Comparison of ENCODE assay signal across 22 mouse cellular contexts in the genomic region with DNA sequence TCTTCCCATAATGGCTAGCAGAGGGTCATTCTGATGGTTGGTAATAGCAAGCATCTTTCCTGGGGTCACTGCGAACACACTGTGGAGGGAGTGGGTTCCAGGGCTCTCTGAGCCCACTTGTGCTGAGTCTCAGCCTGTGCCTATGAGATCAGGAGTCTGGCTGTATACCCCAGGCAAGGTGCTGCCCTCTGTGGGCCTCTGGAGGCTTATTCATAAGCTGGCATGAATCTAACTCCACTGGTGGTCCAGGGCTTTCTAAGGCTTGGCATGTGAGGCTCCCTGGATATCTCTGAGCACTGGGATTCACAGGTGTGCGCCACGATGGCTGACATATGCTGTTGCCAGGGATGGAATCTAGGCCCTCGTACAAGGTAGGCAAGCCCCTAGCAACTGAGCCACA. TPM values are rescaled to one million over a fixed set of nuclear protein-coding genes. Genes with fewer than 3 reads are reported as not detected.
A peak's percentile ranks its signal among the peaks of the same experiment; 100 is the strongest.
DNase-seq lines count a peak whose midpoint lies in the region; ATAC-seq and TF ChIP-seq lines count a peak whose summit lies in the region.
"Had no signal": no experiment of that assay in that cellular context is flagged by ENCODE, and none has a peak within 500 bp of the region (broad histone marks: within the 10 kb centered on the region; RNA-seq: fewer than 3 reads in every experiment).

No protein-coding gene starts in this region.

- no peak overlapping the region for H3K9ac ChIP-seq in stomach, postnatal 0 days (ENCODE audit: low read length)
- H3K9ac ChIP-seq: embryonic facial prominence, embryonic 12.5 days; forebrain, embryonic 13.5 days; forebrain, embryonic 15.5 days; forebrain, postnatal 0 days had no signal

- no peak overlapping the region for H3K4me2 ChIP-seq in stomach, postnatal 0 days (replicated peaks; ENCODE audit: low read depth)
- H3K4me2 ChIP-seq: embryonic facial prominence, embryonic 12.5 days; forebrain, embryonic 13.5 days; forebrain, embryonic 15.5 days had no signal

- no peak for ATAC-seq in stomach, postnatal 0 days (ENCODE audit: low FRiP score, low TSS enrichment)
- ATAC-seq: activated CD4-positive, CD25-positive, alpha-beta regulatory T cell, adult 4 months; forebrain, embryonic 13.5 days; forebrain, embryonic 15.5 days; forebrain, postnatal 0 days; Patski had no signal

- H3K27ac ChIP-seq in gastrocnemius, adult 2 months: no peak overlapping the region
- no peak overlapping the region for H3K27ac ChIP-seq in layer of hippocampus, adult 2 months
- H3K27ac ChIP-seq in stomach, postnatal 0 days (replicated peaks): no peak overlapping the region
- H3K27ac ChIP-seq: embryonic facial prominence, embryonic 10.5 days; embryonic facial prominence, embryonic 12.5 days; forebrain, embryonic 13.5 days; forebrain, embryonic 15.5 days had no signal

- no peak for TF ChIP-seq EP300 in stomach, postnatal 0 days (optimal IDR thresholded peaks at IDR 0.05)

- 75% methylated on average over 4 of the region's 4 CpGs for whole genome bisulfite sequencing in stomach, postnatal 0 days

- H3K27me3 ChIP-seq in stomach, postnatal 0 days (ENCODE audit: control insufficient read depth, insufficient read depth, low read length): no peaks in the 10 kb centered on the region
- H3K27me3 ChIP-seq: embryonic facial prominence, embryonic 12.5 days; forebrain, embryonic 13.5 days; forebrain, embryonic 15.5 days; Patski had no signal

- peak; percentile 16; the same call in 1 of the 2 replicates for TF ChIP-seq CTCF in gastrocnemius, adult 2 months (IDR thresholded peaks at IDR 0.05)
- peak; percentile 52 for TF ChIP-seq CTCF in layer of hippocampus, adult 2 months (conservative IDR thresholded peaks at IDR 0.05)
- TF ChIP-seq CTCF in stomach, postnatal 0 days (IDR thresholded peaks at IDR 0.05; ENCODE audit: low read depth): 0 out of 2 replicates have a peak, but pooled peaks have one; percentile 10

- H3K4me3 ChIP-seq in gastrocnemius, adult 2 months: no peak overlapping the region
- H3K4me3 ChIP-seq in layer of hippocampus, adult 2 months: no peak overlapping the region
- H3K4me3 ChIP-seq in stomach, postnatal 0 days (ENCODE audit: low read depth, low read length): no peak overlapping the region
- H3K4me3 ChIP-seq: embryonic facial prominence, embryonic 10.5 days; embryonic facial prominence, embryonic 12.5 days; forebrain, embryonic 13.5 days; forebrain, embryonic 15.5 days had no signal

- no peaks in the 10 kb centered on the region for H3K4me1 ChIP-seq in stomach, postnatal 0 days (replicated peaks; ENCODE audit: control insufficient read depth, insufficient read depth)
- H3K4me1 ChIP-seq: embryonic facial prominence, embryonic 12.5 days; forebrain, embryonic 13.5 days; forebrain, embryonic 15.5 days had no signal

- no peaks in the 10 kb centered on the region for H3K36me3 ChIP-seq in stomach, postnatal 0 days (ENCODE audit: control insufficient read depth, insufficient read depth, low read length)
- H3K36me3 ChIP-seq: embryonic facial prominence, embryonic 10.5 days; embryonic facial prominence, embryonic 12.5 days; forebrain, embryonic 15.5 days; G1E had no signal

- no peaks in the 10 kb centered on the region for H3K9me3 ChIP-seq in stomach, postnatal 0 days (ENCODE audit: control insufficient read depth, low read length)
- H3K9me3 ChIP-seq: embryonic facial prominence, embryonic 10.5 days; embryonic facial prominence, embryonic 12.5 days; forebrain, embryonic 13.5 days; forebrain, embryonic 15.5 days; G1E had no signal

- no peak for DNase-seq in gastrocnemius, adult 2 months
- DNase-seq in gastrocnemius, adult 18-20 months (ENCODE audit: low spot score): no peak
- no peak for DNase-seq in layer of hippocampus, adult 2 months (ENCODE audit: low spot score in 2 of 2)
- no peak for DNase-seq in layer of hippocampus, postnatal 25 days (ENCODE audit: extremely low spot score in 1 of 2, low spot score in 1 of 2)
- DNase-seq in stomach, postnatal 0 days (ENCODE audit: low spot score): no peak
- DNase-seq in adrenal gland, adult 8-10 months: no peak
- DNase-seq: adrenal gland, postnatal 10 days; adrenal gland, postnatal 25 days; cerebellum, adult 11 months; cerebellum, adult 18-20 months; cerebellum, adult 8-10 months; cerebellum, adult 9-11 months; cerebellum, postnatal 14 days; cerebellum, postnatal 36 days; forebrain, postnatal 0 days had no signal

- intact Hi-C loops in gastrocnemius, adult 2 months (cut with DNase I): no loop called here

RNA-seq across cellular contexts. Expression of a gene that starts 59.2 kb away (rescaled TPM):
- total RNA-seq in gastrocnemius, adult 2 months (2021): 1 to 10 TPM; 7.4 to 8.3 TPM
- 1 to 10 TPM; 5.8 to 7.8 TPM for total RNA-seq in gastrocnemius, adult 18-20 months (2021)
- total RNA-seq in layer of hippocampus, adult 2 months (2021): 10 to 100 TPM; 25.9 to 30.4 TPM
- 10 to 100 TPM; 24.4 to 39.0 TPM for total RNA-seq in layer of hippocampus, postnatal 25 days (2021)
- 9.3 and 9.4 TPM in 2 replicates for polyA plus RNA-seq in stomach, postnatal 0 days (2015; fragmentation: Nextera tagmentation; extraction: Ambion mirVana)
- 10 to 100 TPM; 15.9 to 32.3 (median 22.7) TPM for total RNA-seq in adrenal gland, adult 8-10 months (2022)
- polyA plus RNA-seq: G1E had no signal
